Mouse (Mus musculus): ENCODE data around the gene Tecr.
A peak's percentile ranks its signal among the peaks of the same experiment; 100 is the strongest.

The Tecr gene

DNA sequence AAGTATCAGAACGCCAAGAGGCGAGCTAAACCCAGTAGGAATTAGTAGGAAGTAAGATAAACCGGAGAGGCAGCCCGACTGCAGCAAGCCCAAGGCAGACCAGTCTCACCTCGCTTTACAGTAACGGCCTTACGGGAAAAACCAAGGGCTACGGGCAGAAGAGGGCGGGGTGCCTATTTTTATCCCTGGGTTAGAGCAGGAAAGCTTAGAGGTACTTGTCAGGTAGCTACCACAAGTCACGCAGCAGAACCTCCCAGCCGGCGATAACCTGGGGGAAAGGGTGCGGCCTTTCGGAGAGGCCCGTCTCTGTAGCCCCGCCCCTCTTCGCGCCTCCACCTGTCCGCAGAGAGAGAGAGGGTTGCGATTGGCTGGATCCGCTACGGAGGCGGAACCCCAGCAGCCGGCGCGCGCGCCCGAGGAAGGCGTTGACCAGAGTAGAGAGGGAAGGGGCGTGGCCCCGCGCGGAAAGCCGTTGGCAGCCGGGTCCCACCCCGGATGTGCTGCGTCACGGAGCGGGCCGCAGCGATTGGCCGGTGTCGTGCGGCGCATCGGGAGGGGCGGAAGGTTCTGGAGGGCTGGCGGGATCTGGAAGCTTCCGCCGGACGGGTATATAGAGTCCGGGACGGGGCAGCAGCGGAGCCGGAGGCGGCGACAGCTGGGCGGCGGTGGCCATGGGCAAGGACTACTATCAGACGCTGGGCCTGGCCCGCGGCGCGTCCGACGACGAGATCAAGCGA lies at the start of gene Tecr, which contains the start of gene Dnajb1:
Gene Tecr, minus strand, starts transcription at position 311 of the 737 bp plus-strand sequence.
Gene Dnajb1, plus strand, starts transcription at position 533 of the 737 bp plus-strand sequence.
- peak; percentile 99 for DNase-seq (ENCODE audit: extremely low read depth, insufficient read length, low spot score)

DNA sequence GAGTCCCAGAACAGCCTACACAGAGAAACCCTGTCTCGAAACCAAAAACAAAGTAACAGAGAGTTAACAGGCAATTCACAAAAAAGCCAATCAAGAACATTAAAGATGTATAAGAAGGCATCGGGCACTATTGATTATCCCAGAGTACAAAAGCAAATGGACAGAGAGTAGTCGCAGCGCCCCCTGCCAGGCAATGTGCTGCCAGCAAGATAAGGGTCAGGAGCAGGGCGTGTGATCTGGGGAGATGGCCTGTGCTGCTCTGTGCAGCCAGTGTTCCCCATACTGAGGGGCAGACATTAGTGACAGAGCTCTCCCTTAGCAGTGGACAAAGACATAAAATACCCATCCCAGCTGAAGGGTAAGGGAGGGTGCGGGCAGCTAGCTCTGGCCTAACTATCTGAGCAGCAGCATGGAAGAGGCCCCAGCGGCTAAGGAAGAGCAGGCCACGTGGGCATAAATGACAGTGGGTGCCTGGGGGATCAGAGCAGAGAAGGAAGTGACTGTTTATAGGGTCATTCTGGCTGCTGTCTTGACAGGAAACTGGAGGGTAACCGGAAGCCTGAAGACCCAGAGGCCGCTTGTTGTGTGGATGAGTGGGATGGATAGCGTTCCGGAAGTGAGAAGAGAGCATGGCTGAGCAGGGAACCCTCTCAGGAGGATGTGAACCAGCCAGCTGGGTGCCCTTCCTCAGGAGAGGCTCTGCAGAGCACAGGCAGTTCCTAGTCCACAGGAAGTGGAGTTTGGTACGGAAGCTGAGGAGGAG lies 48.9 kb upstream of the Tecr start:
- DNase-seq (ENCODE audit: extremely low read depth, insufficient read length, low spot score) = no peak

- no peak for DNase-seq (ENCODE audit: extremely low read depth, insufficient read length, low spot score)
Observed at GRCm38 (mm10) chr8:83656043-83656442, 48.3 kb upstream of the Tecr start.

- no peak for DNase-seq (ENCODE audit: extremely low read depth, insufficient read length, low spot score)
Observed at GRCm38 (mm10) chr8:83654725-83655124, 47.0 kb upstream of the Tecr start.

DNA sequence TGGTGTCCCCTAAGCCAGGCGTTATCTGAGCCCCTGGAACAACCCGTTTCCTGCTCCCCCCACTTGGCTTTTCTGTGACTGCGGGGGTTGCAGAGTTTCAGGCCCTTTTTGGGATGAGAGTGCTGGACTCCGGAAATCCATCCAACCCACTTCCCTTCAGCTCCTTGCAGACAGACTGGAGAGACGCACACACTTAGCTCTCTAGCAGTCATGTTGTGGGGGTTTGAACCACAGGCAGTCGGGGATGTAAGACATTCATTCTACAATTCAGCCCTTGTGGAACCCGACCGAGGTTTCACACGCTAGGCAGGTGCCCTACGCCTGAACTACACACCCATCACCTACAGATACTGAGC lies 45.9 kb upstream of the Tecr start:
- no peak for DNase-seq (ENCODE audit: extremely low read depth, insufficient read length, low spot score)

DNA sequence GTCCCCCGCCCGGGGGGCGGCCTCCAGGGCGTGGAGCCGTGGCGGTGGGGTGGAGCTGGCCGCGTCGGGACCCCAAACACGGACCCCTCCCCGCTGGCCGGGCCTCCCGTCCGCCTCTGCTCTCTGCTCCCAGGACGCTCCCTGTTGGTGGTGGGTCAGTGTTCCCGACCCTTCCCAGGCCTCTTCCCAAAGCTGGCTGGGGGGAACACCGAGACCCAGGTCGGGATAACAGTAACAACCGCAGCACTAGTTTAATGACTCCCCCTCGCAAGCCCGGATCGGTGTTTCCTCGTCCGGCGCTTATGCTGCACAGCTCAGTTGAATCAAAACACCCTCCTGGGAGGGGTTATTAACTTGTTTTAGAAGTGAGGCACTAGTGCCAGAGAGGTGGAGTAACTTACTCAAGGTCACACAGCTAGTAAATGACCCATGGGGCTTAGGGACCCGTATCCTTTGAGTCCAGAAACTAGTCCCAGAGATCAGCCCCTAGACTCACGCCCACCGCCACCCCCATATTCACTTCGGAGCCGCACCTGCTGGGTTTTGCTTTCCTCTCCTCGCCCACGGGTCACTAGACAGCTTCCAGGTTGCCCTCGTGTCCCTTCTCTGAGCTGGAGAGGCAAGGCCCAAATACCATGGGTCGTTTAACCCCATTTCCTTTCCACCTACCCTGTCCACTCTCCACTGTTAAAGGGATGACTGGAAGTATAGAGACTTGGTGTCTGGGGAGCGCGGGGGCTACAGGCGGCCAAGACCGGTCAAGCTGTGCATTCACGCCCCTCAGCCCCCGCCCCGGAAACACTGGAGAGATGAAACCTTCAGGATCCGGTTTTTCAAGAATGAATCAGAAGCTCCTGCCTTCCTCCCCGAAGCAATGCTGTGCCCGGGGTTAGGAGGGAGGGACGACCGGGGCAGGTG lies 45.2 kb upstream of the Tecr start:
- DNase-seq (ENCODE audit: extremely low read depth, insufficient read length, low spot score) = no peak

DNA sequence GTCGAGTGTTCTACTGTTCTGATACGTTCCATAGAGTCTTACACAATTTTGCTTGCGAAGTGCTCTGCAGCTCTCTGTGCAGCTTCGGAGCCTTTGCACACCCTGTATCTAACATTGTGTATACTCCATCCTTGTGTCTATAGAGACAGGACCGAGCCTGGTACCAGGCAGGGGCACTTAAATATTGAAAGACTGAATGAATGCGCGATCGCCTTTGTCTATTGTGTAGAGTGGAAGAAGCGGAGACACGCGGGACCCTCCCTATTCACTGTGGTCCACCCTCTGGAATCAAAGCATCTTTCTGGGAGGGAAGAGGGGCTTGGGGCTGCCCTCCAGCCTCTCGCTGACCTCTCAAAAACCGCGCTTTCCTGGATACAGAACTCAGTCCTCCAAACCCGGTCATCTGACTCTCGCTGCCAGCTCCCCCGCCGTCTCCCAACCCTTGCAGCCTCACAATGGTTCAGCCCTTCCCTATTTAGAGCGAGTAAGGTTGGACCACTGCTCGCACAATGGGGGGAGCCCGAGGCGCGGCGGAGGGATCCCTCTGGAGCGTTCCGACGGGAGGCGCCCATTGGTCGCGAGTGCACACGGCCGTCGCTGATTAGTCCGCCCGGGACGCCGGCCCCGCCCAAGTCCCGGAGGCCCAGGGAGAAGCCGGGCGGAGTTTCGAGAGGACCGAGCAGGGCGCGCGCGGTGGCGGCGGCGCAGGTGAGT lies 44.4 kb upstream of the Tecr start, which contains the start of gene Gipc1:
Gene Gipc1, plus strand, starts transcription at position 648 of the 714 bp plus-strand sequence.
- DNase-seq (ENCODE audit: extremely low read depth, insufficient read length, low spot score) = peak; percentile 98

DNA sequence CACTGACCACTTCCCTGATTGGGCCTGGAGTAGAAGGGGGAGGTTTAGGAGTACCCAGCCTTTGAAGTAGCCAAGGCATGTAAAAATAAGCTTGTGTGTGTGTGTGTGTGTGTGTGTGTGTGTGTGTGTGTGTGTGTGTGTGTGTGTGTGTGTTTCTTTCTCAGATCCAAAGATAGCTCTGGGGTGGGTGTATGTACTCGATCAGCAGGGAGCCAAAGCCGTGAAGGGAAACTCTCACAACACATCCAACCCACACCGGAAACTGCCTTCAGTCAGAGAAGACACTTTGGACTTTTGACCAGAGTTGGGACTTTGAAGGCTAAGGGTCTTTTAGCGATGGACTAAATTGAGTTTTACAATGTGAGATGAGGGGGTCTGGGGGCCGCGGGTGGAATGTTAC lies 41.9 kb upstream of the Tecr start:
- no peak for DNase-seq (ENCODE audit: extremely low read depth, insufficient read length, low spot score)

DNA sequence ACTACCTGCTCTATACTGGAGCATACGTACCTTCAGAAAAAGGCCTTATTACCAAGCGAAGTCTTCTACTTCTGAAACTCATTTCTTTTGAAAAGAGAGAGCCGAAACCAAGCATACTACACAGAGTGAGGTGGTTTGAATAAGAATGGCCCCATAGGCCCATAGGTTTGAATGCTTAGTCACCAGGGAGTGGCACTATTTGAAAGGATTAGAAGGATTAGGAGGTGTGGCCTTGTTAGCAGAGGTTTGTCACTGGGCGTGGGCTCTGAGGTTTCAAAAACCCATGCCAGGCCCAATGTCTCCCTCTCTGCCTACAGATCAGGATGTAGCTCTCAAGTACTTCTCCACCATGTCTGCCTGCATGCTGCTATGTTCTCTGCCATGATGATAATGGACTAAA lies 40.3 kb upstream of the Tecr start:
- no peak for DNase-seq (ENCODE audit: extremely low read depth, insufficient read length, low spot score)

DNA sequence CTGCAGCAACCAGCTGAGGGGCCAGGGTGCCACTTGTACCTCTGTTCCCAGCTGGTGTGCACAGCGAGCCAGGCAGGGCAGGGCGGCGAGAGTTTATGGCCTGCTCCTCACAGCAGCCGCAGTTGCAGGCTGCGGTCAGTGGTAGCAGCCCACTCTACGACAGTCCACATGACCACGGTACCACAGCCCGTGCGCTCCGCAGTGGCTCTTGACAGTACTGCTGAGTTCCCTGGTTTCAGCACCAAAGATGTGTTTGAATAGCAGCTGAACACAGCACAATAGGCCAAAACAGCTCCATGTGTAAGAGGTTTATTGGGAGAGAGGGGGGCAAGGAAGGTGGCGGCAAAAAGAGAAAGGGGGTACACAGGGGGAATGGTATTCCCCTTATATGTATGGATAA lies 39.7 kb upstream of the Tecr start:
- DNase-seq (ENCODE audit: extremely low read depth, insufficient read length, low spot score) = no peak

DNA sequence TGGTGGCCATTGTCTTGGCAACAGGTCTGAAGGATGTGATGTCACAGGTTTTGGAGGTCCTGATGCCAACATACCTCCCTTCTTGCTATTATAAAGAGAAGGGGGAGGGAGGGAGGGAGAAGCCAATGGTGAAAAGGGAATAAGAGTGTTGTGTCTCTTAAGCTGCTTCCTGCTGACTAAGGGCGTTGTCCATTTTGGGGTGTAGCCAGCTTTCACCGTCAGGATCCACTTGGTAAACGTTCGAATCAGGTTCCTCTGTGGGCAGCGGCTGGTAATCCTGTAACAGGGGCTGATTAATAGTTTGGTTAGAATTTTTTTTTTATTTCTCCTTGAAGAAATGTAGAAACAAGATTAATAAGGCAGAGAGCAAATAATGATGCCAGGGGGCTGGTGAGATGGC lies 31.9 kb upstream of the Tecr start:
- no peak for DNase-seq (ENCODE audit: extremely low read depth, insufficient read length, low spot score)

GRCm38 (mm10) chr8:83638856-83639255 lies 31.1 kb upstream of the Tecr start:
- no peak for DNase-seq (ENCODE audit: extremely low read depth, insufficient read length, low spot score)

DNA sequence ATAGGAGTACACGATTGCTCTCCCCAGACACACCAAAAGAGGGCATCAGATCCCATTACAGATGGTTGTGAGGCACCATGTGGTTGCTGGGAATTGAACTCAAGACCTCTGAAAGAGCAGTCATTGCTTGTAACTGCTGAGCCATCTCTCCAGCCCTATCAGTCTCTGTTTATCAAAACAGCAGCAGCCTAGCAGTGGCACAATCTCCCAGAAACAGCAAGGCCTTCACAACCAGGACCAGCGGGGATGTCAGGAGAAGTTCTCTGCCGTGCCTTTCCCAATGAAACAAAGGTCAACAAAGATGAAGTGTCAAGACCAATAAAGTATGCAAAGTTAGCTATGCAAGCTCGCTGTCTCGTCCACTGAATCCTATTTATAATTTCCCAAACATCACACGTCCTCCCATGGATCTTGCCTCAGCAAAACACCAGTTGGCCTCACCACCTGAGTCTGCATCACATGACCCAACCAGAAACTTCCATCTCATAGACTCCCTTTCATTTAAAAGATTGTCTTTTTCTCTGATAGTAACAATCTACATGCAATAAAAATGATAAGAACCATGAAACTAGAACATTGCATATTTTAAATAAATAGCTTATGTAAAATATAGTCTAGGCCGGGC lies 24.4 kb upstream of the Tecr start:
- no peak for DNase-seq (ENCODE audit: extremely low read depth, insufficient read length, low spot score)

DNA sequence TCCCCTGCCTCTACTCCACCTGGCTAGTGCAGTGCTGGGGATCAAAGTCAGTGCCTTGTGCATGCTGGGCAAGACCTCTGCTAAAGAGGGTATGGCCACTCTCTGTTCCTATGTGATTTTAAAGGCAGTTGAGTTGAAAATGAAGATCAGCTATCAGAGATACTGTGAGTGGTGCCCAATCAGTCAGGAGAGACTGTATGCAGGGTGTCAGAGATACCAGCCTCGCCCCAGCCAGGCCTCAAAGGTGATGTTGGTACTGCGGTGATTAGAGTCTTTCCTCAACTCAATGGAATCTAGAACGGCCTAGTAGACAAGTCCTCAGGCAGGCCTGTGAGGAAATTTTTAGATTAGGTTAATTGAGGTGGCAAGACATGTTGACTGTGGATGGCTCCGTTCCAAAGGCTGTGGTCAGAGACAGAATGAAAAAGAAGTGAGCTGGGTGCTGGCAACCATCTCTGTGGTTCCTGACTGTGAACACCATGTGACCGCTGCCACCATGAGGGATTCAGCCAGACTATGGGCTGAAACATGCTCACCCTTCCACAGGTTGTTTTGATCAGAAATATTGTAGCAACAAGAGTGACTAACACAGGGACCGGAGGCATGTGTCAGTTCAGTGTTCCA lies 18.0 kb upstream of the Tecr start:
- DNase-seq (ENCODE audit: extremely low read depth, insufficient read length, low spot score) = no peak

DNA sequence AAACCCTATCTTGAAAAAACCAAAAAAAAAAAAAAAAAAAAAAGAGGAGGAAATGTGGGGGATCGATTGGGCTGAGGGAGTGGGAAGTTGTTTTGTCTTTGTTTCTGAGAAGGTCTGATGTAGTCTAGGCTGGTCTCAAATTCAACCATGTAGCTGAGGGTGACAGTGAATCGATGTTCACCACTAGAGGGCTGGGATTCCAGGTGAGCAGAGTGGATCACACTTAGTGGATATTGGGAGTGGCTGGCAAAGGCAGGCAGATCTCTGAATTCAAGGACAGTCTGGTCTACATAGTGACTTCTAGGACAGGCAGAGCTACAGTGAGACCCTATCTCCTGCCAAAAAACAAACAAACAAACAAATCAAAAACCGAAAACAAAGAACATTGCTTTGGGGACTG lies 17.0 kb upstream of the Tecr start:
- no peak for DNase-seq (ENCODE audit: extremely low read depth, insufficient read length, low spot score)

DNA sequence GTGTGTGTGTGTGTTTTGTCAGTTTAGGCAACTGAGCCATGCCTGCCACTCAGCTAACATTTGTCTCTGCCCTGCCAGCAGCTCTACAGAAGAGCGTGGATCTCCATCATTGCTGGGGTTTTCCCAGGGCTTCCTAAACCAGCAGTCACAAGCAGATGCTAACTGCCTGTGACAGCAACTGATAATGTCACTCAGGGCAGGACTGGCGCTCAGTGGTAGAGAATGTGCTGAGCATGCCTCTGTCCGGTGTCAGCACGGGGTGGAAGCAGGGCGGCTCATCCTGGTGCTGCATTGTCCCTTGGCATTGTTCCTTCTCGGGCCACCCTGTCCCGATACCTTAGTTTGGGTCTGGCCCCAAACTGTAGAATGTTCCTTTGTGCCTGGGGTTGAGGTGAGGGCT lies 15.8 kb upstream of the Tecr start:
- DNase-seq (ENCODE audit: extremely low read depth, insufficient read length, low spot score) = no peak

DNA sequence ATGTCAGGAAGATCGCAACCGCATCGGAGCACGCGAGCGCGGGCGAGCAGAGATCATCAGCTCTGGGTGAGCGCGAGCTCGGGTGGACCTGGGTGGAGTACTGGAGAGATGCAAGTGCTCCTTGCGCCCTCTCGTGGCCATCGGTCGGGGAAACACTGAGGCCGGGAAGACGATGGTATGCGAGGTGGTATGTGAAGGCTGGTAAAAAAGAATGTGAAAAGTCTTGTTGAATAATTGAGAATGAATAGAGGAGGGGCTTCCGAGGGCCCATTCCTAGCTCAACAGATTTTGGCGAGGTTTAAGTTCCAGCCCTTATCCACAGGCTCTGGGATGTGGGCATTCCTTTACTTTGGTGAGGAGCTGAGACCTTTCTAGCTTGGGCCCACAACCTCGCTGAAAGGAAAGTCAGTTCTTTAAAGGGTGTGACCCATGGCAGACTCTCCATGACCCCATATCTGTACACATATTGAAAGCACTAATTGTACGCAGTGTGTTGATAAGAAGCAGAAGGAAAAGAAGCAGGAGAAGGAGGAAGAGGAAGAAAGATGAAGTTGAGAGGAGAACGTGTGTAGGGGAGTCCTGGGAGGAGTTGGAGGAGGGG lies 14.7 kb upstream of the Tecr start:
- DNase-seq (ENCODE audit: extremely low read depth, insufficient read length, low spot score) = peak; percentile 85

DNA sequence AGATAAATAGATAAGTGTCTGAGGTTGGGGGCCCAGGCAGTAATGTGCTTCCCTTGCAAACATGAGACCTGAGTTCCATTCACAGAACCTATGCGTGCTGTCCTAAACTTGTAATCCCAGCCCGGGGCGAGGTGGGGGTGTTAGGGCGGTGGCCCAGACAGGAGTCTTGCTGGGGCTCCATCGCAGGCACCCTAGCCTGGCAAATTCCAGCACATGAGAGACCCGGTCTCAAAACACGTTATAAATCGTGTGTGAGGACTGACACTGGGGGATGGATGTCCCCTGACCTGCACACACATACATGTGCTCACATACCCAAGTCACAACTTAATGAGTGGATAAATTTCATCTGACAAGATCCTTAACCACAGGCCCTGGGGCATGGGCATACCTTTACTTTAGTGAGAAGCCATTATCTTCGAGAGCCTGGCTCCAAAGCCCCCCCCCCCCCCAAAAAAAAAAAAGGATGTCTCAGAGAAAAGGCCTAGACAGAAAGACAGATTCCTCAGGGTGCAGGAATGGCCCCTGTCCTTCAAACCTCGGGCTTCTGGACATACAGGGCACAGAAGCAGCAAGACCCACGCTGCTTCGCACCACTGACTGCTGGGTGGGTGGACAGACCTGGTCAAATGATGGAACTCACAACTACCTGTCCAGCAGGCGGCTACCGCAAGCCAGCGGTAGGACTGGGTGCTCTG lies 14.1 kb upstream of the Tecr start:
- no peak for DNase-seq (ENCODE audit: extremely low read depth, insufficient read length, low spot score)
